Mouse (Mus musculus) hindbrain, embryonic 10.5 days (tissue): ENCODE measurements around the gene Wrap53. TPM values are rescaled to one million over a fixed set of nuclear protein-coding genes. Genes with fewer than 3 reads are reported as not detected.

Experiments
- DNase-seq: peaks from one replicate; pipeline ENCODE4 v3.0.0-alpha.2; 2017; ENCODE audit warnings: low spot score
- H3K27ac ChIP-seq: fragments of 300-500 bp; sonication (generic); 2 replicates; pipeline ENCODE4 v1.5.1; 2016; ENCODE audit warnings: mild to moderate bottlenecking, moderate library complexity
- H3K27me3 ChIP-seq: fragments of 300-500 bp; sonication (generic); 2 replicates; pipeline ENCODE4 v1.6.1; 2016; ENCODE audit warnings: mild to moderate bottlenecking; ENCODE audit not compliant: poor library complexity, insufficient read depth, severe bottlenecking
- H3K36me3 ChIP-seq: fragments of 300-500 bp; sonication (generic); 2 replicates; pipeline ENCODE4 v1.6.1; 2016; ENCODE audit warnings: mild to moderate bottlenecking, moderate library complexity
- H3K4me1 ChIP-seq: fragments of 300-500 bp; sonication (generic); replicated peaks from 2 replicates; pipeline ENCODE4 v1.6.1; 2016; ENCODE audit warnings: mild to moderate bottlenecking
- H3K4me3 ChIP-seq: fragments of 300-500 bp; sonication (generic); 2 replicates; pipeline ENCODE4 v1.5.1; 2016; ENCODE audit warnings: mild to moderate bottlenecking, moderate library complexity
- H3K9me3 ChIP-seq: fragments of 300-500 bp; sonication (generic); 2 replicates; pipeline ENCODE4 v1.6.1; 2016; ENCODE audit warnings: mild to moderate bottlenecking, moderate library complexity
- WGBS: fragments of 180-500 bp; shearing (Covaris S2); methylation state at CpG from one replicate; pipeline ENCODE4 v1.1.7; 2016; 5-methylcytosine and 5-hydroxymethylcytosine counted together
- polyA plus RNA-seq: library from polyadenylated mRNA; unstranded; fragments of >200 nt; fragmentation: Nextera tagmentation; extraction: Ambion mirVana; gene quantifications from 2 replicates; pipeline ENCODE4 v1.2.1, GENCODE M21; 2016

Gene Wrap53
- polyA plus RNA-seq, 1 experiment from 2014 or later, result 41.4 TPM

DNA sequence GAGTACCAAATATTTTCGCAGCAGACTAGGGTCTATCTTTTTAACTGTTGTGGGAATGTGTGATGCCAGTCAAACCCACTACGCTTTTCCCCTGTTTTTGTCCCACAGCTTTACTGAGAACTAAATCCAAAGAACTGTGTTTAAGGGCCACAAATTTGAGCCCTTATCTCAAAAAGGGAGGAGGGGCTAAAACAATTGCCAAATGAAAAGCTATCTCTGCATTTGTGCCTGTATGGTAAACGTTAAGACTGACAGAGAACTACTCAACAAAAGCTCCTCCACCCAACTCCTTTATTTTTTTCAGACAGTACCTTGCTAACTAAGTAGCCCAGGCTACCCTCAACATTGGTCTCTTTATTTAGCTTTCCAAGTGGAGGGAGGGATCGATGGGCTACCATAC lies 12.7 kb upstream of the Wrap53 start:
- Histone ChIP-seq H3K27ac (no peak overlapping the region), H3K9me3 (no peaks in the 10 kb centered on the region), H3K4me3 (no peak overlapping the region), H3K27me3 (no peaks in the 10 kb centered on the region), H3K4me1 (0 out of 2 replicates have a peak, but pooled peaks cover 2% of the 10 kb centered on the region), H3K36me3 (peaks cover 77% of the 10 kb centered on the region)
- no peak for DNase-seq
- WGBS, result 89% methylated on average over 4 of the region's 4 CpGs

DNA sequence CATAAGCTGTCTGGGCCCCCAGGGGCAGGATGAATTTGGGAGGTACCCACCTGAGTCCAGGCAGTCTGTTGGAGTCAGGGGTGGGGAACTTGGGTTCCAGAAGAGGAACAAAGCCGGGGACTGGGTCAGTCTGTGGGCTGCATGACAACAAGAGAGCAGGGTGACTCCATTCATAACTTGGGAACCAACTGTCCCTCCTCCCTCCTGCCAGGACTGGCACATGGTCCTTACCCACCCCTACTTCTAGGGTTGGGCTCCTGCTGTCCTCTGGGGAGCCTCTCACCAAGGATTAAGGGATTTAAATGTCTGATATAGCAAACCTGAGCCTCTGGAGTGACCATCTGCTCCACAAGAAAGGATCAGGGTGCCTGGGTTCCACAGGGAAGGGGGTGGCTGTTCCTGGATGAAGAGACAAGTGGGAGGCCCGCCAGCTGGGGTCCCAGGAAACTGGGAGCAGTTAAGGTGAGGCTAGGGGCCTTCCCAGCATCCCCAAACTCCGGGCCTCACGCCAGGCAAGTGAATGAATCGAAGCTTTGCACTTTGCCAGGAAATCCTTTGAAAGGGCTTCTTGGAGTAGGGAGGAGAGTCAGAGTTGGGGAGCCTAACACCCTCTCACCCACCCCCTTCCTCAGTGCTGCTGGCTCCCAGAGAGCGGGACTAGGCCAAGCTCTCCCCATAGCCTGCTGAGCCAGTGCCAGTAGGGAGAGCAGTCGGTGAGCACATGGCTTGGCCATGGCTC lies 12.0 kb upstream of the Wrap53 start:
- 0 out of 2 replicates have a peak, but pooled peaks cover 2% of the 10 kb centered on the region for H3K4me1 ChIP-seq
- WGBS, result 83% methylated on average over 7 of the region's 7 CpGs
- H3K36me3 ChIP-seq, result peaks cover 84% of the 10 kb centered on the region
- H3K27ac ChIP-seq, result 0 out of 2 replicates have a peak overlapping the region, but pooled peaks have one; percentile 29
- DNase-seq, result no peak
- no peak overlapping the region for H3K4me3 ChIP-seq
- no peaks in the 10 kb centered on the region for H3K9me3 ChIP-seq
- H3K27me3 ChIP-seq, result no peaks in the 10 kb centered on the region

DNA sequence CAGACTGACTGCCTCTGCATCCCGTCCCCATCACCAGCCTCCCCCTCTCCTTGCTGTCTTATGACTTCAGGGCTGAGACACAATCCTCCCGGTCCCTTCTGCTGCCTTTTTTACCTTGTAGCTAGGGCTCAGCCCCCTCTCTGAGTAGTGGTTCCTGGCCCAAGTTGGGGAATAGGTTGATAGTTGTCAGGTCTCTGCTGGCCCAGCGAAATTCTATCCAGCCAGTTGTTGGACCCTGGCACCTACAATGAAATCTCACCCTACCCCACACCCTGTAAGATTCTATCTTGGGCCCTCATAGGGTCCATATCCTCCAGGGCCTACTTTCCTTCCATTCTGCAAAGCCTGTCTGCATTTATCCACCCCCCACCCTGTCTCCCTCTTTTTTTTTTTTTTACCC lies 11.4 kb upstream of the Wrap53 start:
- peaks cover 90% of the 10 kb centered on the region for H3K36me3 ChIP-seq
- 0 out of 2 replicates have a peak, but pooled peaks cover 2% of the 10 kb centered on the region for H3K4me1 ChIP-seq
- WGBS, result 83% methylated on average over 3 of the region's 3 CpGs

DNA sequence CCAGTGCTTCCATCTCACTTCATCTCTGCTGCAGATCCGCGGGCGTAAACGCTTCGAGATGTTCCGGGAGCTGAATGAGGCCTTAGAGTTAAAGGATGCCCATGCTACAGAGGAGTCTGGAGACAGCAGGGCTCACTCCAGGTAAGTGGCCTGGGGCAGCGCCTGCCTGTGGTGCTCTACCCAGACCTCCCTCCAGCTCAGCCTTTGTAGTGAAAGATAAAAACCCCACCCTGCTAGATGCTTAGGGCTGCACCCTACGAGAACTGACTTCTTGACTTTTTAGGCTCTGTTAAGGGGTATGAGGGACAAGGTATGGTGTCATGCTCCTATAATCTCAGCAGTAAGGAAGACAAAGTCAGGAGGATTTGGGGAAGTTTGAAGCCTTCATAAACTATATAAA lies 10.6 kb upstream of the Wrap53 start:
- no peak overlapping the region for H3K4me3 ChIP-seq
- H3K4me1 ChIP-seq, result 0 out of 2 replicates have a peak, but pooled peaks cover 2% of the 10 kb centered on the region
- no peaks in the 10 kb centered on the region for H3K9me3 ChIP-seq
- H3K27me3 ChIP-seq, result no peaks in the 10 kb centered on the region
- peaks cover 95% of the 10 kb centered on the region for H3K36me3 ChIP-seq
- WGBS, result 91% methylated on average over 8 of the region's 8 CpGs
- DNase-seq, result no peak
- H3K27ac ChIP-seq, result no peak overlapping the region

More for the DNA sequence above, 11.4 kb upstream of the Wrap53 start:
- Histone ChIP-seq H3K27ac (no peak overlapping the region), H3K27me3 (no peaks in the 10 kb centered on the region), H3K4me3 (no peak overlapping the region), H3K9me3 (no peaks in the 10 kb centered on the region)
- no peak for DNase-seq

DNA sequence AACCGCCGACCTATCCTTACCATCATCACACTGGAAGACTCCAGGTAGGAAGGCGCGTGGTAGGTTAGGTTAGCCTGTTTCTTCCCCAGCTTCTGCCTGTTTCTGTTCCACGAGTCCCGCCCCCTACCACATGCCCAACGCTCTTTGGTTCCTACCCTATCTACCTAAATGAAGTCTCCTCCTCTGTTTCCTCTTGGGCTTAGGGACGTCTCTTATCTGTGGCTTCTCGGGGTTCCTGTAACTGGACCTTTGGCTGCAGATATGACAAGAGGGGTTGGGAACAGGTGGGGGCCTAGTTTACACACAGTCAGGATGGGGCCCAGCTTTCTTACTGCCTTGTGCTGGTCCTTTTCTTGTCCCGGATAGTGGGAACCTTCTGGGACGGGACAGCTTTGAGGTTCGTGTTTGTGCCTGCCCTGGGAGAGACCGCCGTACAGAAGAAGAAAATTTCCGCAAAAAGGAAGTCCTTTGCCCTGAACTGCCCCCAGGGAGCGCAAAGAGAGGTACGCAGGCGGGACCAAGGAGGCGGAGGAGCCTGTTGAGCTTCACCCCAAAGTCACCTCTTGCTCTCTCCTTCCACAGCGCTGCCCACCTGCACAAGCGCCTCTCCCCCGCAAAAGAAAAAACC lies 9.3 kb upstream of the Wrap53 start:
- Histone ChIP-seq H3K36me3 (peaks cover 90% of the 10 kb centered on the region), H3K9me3 (no peaks in the 10 kb centered on the region), H3K4me3 (no peak overlapping the region), H3K27me3 (no peaks in the 10 kb centered on the region), H3K4me1 (0 out of 2 replicates have a peak, but pooled peaks cover 2% of the 10 kb centered on the region), H3K27ac (no peak overlapping the region)
- 94% methylated on average over 22 of the region's 22 CpGs for WGBS
- no peak for DNase-seq

DNA sequence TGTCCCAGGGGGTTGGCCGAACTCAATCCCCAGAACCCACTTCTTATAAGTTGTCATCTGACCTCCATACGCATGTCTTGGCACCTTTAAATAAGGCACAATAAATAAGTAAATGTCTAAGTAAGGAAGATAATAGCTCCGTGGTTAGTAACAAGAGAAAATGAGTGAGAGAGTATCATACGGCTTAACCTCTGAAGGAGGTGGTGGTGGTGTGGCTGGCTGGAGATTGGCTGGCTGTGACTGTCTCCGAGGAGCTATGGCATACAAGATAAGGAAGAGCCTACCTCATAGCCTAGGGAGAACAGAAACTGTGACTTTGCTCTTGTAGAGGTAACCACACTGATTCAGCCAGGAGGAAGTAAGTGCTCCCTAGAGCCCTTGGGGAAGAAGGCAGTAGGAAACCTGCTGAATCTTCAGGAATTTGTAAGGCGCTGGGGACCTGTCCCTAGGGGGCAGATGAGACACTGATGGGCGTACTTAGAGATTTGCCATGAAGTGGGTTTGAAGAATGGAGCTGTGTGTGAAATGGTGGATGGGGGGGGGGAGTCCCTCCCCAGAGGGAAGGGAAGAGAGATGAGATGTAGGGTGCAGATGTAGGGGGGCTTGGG lies 5.8 kb upstream of the Wrap53 start:
- Histone ChIP-seq H3K9me3 (no peaks in the 10 kb centered on the region), H3K4me3 (no peak overlapping the region), H3K27ac (no peak overlapping the region), H3K36me3 (peaks cover 73% of the 10 kb centered on the region), H3K27me3 (no peaks in the 10 kb centered on the region), H3K4me1 (peaks cover 14% of the 10 kb centered on the region)
- WGBS, result 85% methylated on average over 7 of the region's 7 CpGs
- DNase-seq, result no peak

DNA sequence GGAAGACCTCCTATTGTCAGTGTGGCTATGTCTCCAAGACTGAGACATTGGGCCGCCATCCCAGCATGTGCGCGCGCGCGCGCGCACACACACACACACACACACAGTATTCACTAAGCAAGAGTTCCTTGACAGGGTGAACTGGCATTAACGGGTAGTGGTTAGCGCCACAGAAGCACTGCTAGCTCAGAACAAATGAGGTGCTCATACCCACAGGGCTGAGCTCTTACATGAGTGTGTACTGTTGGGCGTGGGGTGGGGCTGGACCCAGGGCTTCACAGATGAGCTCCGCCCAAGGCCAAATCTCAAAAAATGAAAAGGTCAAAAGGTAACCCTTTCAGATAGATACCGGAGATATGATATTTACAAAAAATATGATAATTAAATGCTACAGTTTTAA lies 4.9 kb upstream of the Wrap53 start:
- Histone ChIP-seq H3K4me1 (peaks cover 16% of the 10 kb centered on the region), H3K27me3 (no peaks in the 10 kb centered on the region), H3K4me3 (no peak overlapping the region), H3K9me3 (no peaks in the 10 kb centered on the region), H3K27ac (no peak overlapping the region), H3K36me3 (peaks cover 64% of the 10 kb centered on the region)
- no peak for DNase-seq
- WGBS, result 97% methylated on average over 13 of the region's 13 CpGs

DNA sequence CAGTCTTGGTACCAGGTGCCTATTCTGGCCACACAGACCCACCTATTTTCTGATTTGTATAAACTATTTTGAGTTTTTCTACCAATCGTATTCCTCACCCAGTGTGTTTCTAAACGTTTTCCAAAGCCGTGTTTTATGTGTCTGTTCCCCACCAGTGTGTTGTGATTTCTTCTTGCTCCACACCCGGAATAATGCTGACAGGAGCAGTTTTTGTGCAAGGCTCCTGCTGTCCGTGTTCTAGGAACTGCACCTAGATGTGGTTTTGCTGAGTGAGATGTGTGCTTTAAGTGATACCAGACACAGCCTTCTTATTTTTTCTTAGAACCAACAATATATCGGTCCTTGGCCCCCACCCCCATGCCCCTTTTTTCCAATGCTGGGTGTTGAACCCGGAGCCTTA lies 4.0 kb upstream of the Wrap53 start:
- peaks cover 55% of the 10 kb centered on the region for H3K36me3 ChIP-seq
- DNase-seq, result no peak
- no peak overlapping the region for H3K27ac ChIP-seq
- H3K4me1 ChIP-seq, result peaks cover 22% of the 10 kb centered on the region
- H3K9me3 ChIP-seq, result no peaks in the 10 kb centered on the region
- no peaks in the 10 kb centered on the region for H3K27me3 ChIP-seq
- no peak overlapping the region for H3K4me3 ChIP-seq
- 91% methylated on average over 7 of the region's 7 CpGs for WGBS

DNA sequence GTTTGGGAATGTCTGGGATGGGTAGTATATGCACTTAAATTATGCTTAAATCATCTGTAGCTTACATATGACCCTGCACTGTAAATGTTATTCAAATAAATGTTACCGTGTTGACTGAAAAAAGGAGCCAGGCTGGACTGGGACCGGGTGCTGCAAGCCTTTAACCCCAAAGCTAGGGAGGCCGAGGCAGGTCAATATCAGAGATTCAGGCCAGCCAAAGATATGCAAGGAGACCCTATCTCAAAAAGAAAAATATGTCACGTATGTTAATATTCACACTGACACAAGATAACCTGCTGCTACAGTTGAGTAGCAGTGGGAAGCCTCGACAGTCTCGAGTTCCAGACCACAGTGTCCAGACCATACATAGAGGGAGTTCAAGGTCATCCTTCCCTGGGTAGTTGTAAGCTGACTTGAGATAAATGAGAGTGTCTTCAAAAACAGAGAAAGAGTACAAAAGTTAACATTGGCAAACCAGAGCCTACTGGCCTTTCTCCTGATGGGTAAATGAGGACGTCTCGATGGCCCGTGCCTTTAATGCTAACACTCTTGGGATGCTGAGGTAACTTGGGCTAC lies 2.3 kb upstream of the Wrap53 start:
- no peaks in the 10 kb centered on the region for H3K27me3 ChIP-seq
- H3K4me3 ChIP-seq, result peak overlapping the region; percentile 92
- peaks cover 40% of the 10 kb centered on the region for H3K36me3 ChIP-seq
- H3K9me3 ChIP-seq, result no peaks in the 10 kb centered on the region
- no peak for DNase-seq
- H3K4me1 ChIP-seq, result peaks cover 37% of the 10 kb centered on the region
- peak overlapping the region; percentile 95 for H3K27ac ChIP-seq
- 64% methylated on average over 9 of the region's 9 CpGs for WGBS

DNA sequence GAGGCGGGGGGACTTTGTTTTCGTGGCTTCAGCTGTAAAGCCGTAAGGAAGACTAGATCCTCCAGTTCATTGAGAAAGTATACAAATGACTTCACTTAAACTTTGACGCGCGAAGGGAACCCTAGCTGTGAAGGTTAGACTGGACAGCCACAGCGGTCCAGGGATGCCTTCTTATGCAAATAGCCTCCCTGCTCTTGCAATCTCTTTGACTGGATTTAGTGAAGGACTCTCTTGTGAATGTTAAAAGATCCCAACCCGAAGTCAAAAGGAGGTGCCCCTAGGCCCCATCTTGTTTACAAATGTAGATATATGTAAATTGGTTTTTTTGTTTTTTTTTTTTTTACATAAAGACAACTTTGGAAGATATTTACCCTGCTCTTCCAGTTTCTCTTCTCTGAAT lies 1.8 kb upstream of the Wrap53 start:
- H3K4me3 ChIP-seq, result peak overlapping the region; percentile 92
- WGBS, result under 1% methylated on average over 8 of the region's 8 CpGs
- peak overlapping the region; percentile 95 for H3K27ac ChIP-seq
- peaks cover 40% of the 10 kb centered on the region for H3K36me3 ChIP-seq
- peaks cover 42% of the 10 kb centered on the region for H3K4me1 ChIP-seq
- no peaks in the 10 kb centered on the region for H3K9me3 ChIP-seq
- DNase-seq, result no peak
- no peaks in the 10 kb centered on the region for H3K27me3 ChIP-seq

DNA sequence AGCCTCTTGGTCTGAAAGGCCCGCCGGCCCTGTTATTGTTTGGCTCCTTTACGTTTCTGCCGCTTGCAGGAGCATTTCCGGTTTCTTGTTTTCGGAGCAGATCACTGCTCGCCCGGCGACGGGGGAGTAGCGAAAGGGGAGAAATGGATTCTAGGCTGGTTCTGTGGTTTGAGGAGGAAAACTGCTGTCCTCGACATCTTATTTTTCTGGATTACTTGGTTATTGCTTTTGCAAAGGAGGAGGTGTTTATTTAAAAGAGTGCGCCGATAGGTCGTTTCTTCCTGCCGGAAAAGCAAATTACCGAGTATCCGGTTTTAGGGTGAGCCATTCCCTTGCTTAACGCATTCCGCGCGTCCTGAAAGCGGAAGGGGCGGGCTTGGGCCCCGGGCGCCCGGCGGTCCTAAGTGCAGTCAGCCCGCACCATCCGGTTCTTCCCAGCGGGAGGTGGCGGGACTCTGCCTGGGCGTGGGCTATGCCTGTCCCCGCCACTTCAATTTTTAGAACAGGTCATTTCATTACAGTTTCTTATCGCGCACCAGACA lies 1.2 kb upstream of the Wrap53 start:
- Histone ChIP-seq H3K9me3 (no peaks in the 10 kb centered on the region), H3K36me3 (peaks cover 40% of the 10 kb centered on the region), H3K4me1 (peaks cover 48% of the 10 kb centered on the region), H3K27me3 (no peaks in the 10 kb centered on the region), H3K4me3 (peak overlapping the region; percentile 92), H3K27ac (peak overlapping the region; percentile 95)
- WGBS, result under 1% methylated on average over 36 of the region's 36 CpGs
- DNase-seq, result peak; percentile 93

DNA sequence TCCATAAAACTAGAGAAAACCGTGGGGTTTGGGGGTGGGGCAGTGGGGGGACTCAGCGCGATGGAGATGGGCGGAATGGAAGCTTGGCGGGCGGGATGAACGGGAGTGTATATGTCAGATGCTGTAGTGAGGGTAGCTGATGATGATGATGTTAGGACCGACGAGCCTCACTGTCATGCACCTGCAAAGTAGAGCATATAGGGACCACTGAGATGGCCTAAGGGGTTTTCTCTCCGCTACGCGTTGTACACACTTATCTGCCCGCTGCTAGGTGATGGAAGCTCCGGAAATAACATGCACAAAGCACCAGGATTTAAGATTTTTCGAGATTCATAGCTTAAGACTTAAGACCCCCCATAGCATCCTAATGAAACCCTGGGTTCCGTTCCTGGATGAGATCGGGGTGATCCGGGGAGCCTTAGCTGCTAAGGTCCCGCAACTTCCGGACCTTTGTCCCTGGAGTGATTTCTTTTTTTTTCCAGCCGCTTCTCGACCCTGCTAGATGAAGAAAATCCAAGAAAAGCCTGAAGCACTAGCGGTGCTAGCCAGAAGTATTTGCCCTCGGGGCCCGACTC lies 604 bp upstream of the Wrap53 start:
- DNase-seq, result no peak
- H3K27ac ChIP-seq, result peak overlapping the region; percentile 95
- H3K4me3 ChIP-seq, result peak overlapping the region; percentile 92
- H3K4me1 ChIP-seq, result peaks cover 52% of the 10 kb centered on the region
- WGBS, result under 1% methylated on average over 25 of the region's 25 CpGs
- no peaks in the 10 kb centered on the region for H3K27me3 ChIP-seq
- peaks cover 40% of the 10 kb centered on the region for H3K36me3 ChIP-seq
- no peaks in the 10 kb centered on the region for H3K9me3 ChIP-seq
